Mouse (Mus musculus) retina, adult 2 months (tissue): ENCODE data around the gene Adh1.

Source experiments
- DNase-seq: peaks from one replicate; pipeline ENCODE4 v3.0.0-alpha.2; 2012; ENCODE audit warnings: low read depth, low spot score

The Adh1 gene

DNA sequence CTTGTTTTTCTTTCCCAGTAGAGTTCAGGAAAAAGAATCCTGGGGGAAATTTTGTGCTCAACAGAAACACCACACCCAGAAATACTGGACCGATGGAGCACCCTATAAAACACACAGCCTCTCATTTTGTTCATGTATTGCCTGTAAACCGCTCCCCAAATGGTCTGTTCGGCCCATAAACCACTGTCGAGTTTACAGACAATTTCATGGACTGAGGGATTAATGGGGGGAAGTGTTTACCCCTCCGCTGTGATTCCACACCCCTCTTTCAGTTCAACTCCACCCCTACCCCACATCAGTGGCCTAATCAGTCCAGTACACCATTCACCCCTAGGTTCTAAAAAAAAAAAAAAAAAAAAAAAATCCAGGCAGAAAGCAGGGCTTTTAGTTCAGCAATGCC, 19.8 kb upstream of the Adh1 start:
- DNase-seq, result no peak

DNA sequence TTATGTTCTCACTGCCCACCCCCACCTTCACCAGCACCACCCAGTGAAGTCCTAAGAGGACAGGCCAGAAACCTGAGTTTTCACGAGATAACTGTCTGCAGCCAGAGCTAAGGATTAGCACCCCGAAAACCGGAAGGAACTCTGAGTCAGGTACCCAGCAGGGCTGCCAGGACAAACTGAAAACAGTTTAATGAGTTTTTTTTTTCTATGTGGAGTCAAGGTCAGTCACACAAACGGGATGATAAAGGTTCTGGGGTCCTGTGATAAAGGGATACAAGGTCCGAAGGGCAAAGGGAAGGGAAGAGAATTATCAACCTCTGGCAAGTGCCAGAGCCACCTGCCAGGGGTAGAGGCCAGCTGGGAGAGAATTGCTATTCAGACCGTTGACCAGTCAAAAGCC, 19.4 kb upstream of the Adh1 start:
- no peak for DNase-seq

DNA sequence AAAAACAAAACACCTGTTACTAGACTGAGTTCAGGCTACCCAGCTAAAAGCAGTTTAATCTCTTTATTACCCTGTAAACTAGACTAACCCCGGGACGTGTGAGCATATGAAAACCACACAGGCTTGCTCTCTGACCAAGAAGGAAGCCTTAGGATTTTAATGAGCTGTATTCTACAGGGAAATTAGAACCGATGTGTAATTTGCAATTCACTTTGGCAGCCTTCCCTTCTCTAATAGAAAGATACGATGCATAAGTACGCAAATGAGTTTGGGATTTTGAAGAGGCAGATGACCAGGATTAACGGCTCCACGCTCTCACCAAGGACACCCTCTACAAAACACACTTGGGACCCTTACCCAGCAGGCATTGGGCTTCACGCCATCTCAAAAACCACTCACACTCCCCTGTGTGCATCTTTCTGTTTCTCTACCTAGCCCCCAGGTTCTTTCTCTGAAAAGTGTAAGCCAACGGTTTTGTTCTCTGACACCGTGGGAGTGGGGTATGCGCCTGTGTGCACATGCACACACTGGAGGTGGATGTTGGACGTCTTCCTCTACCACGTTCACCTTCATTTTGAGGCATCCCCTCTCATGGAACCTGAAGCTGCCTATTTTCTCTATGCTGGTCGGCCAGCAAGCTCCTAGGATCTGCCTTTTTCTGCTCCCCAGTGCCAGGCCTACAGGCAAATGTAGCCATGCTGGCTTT, 18.6 kb upstream of the Adh1 start:
- no peak for DNase-seq

DNA sequence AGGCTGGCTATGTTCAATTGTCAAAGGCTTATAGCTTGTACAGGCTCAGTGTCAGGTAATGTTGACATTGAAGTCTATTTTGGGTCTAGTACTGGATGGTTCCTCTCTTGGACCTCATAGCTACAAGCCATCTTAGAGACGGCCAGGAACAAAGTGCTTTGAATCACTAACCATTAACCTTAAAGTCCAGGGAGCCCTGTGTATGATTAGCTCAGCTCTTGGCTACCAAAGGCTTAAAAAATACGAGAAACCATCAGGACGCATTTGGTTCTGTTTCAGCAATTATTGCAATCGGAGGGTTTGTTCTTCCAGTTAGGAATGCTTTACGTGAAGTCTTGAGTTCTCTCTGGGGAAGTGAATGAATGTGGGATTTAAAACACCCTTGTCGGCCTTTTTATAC, 17.9 kb upstream of the Adh1 start:
- DNase-seq, result no peak

DNA sequence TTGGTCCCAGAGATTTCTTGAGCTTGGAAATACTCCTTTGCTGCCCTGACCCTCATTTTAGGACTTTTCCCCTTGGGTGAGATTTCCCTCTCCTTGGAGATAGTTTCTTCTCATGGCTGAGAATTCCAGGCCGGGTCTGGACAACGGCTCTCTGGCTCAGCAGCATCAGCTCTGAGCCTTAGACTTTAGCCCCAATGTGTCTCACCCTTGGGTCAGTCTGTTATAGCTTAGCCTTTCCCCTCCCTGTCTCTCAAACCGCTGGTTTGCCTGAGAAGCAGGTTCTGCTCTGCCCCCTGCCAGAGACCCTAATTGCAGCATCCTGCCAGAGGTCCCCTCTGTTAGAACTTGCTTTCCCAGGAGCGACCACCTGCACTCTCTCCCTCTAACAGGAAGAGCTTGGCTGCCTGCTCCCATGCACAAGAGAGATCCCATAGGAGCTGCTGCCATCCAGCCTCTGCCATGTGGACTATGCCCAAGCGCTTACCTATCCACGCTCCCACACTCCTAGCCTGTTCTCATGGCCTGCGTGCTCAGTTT, 16.4 kb upstream of the Adh1 start:
- no peak for DNase-seq

DNA sequence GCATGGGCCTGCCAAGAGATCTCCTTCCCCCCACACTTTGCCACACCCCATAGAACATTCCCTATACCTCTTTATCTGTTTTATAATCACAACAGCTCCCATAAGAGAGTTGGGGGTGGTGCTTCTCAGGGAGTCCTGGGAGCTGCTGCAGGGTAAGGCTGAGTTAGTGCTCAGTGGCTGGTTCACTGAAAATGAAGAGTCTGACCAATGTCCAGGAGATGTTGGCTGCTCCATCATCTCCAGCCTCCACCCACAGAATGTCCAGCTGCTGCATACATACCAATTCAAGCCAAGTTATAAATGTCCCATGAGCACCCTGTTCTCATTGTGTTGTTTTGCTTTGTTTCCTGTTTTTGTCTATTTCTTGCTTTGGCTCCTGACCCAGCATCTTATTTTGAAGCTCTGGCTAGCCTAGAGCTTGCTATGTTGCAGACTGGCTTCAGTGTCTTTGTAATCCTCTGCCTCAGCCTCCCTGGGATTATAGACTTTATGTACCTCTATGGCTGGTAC, 14.2 kb upstream of the Adh1 start:
- DNase-seq, result no peak

DNA sequence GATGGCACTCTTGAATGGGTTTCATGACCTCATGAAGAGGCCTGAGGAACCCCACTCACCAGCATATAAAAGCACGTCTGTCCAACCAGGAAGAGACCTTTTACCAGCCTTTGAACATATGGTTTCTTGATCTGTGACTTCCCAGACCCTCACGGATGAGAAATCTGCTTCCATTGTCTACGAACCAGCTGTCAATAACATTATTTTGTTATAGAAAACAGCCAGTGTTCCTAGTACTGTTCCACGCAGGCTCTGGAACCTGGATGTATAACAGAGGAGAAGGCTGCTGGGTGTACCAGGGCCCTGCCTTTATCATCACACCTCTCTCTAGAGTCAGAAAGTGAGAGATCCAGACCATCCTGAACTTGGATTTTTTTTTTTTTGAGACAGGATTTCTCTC, 13.6 kb upstream of the Adh1 start:
- DNase-seq, result no peak

DNA sequence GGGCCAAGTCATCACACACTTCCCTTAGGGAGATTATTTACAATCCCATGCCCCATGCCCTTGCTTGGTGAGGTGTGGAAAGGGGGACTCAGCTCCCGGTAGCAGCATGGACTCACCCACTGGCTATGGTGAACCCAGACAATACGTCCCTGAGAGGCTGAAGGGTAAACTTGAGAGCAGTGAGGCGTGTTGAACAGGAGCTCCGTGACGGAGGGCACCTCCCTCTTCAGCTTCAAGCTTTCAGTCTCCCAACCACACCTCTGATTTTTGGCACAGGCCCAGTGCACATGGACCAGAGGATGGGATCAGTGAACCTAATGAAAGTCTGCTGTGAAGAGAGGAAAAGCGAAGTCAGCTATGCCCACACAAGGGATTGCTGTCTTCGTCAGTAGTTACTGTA, 12.8 kb upstream of the Adh1 start:
- no peak for DNase-seq

DNA sequence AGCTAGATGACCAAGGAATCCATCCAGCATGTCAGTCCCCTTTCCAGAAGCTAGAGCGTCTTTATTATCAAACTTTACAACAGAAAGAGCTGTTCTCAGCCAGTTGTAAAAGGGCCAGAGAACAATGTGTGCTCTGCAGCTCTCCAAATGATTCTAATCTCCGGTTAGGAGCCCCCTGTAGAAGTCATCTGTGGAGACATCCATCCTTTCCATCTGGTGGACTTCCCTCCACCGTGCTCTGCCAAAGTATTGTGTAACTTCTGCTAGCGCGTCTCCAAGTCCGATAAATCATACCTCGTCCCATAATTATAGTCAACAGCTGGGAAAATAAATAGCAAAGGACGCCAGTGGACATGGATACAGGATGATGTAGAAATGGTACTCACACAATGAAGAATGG, 12.0 kb upstream of the Adh1 start:
- no peak for DNase-seq

DNA sequence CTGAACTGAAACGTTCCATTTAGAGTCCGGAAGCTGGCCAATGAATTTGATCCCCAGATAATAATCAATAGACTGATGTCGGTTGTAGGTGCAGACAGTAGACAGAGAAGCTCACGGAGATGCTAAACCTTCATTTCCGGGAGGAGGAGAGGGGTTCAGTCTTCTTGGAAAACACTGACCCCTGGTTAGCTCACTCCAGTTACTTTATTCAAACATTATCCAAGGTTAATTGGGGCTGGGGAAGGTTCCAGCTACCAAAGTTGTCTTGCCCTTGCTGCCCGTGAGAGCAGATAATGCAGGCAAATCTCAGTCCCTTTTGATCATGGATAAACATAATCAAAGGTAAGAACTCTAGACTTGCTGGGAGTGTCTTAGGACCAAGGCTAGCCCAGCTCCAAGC, 9.6 kb upstream of the Adh1 start:
- no peak for DNase-seq

DNA sequence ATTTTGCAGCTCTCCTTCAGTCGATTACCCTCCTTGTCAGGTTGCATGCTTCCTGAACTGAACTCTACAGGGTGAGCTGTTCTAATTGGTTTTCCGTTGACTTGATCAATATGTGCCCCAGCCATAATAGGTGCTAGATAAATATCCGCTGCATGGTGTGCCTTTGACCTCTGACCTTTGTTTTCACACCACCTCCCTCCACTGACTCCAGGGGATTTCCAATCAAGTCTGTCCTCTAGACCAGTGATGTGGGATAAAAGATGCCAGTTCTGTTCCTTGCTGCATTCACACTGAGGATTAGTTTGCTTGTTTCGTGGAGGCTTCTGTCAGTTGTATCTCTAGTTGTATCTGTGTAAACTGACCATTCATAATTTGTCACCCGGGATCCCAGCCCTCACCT, 6.6 kb upstream of the Adh1 start:
- no peak for DNase-seq

DNA sequence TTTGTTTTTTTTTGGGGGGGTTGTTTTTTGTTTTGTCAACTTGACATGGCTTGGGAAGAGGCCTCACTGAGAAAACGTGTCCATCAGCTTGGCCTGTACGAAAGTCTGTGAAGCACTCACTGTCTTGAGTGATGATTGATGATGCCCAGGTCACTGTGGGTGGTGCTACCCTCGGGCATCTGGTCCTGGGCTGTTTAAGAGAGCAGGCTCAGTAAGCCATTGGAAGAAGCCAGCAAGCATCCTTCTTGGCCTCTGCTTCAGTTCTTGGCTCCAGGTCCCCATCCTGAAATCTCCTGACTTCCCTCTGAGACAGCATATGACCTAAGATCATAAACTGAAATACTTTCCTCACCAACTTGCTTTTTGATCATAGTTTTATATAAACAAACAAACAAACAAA, 5.4 kb upstream of the Adh1 start:
- DNase-seq, result no peak

DNA sequence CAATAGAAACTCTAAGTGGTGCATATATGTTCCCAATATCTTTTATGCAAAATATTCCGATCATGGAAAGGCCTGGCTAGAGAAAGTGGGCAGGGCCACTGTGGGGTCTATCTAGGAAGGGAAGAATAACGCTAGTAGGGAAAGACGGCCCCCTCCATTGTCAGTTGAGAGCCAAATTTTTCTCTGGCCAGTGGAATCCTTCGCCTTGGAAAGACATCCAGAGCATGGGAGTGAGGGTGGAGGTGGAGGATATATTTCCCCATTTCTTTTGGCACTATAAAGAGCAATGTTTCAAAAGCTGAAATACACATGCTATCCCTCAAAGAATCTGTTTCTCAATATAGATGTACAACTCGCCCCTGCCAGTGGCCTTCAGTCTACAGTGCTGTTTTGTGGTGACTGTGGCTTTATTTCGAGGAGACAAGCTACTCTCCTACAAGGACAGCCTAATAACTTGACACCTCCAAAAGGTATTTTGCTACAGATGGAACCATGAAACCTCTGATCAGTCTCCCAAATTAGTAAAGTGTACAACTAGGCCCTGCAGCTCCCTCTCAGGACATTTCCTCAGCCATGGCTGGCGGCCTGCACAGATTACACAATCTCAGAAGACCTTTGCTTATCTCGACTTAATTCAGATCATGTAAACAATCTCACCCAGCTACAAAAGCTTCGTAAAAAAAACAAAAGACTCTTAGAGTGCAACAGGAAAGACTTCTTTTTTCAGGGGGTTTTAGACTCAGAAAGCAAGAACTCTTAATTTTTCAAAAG, 4.8 kb upstream of the Adh1 start:
- no peak for DNase-seq

DNA sequence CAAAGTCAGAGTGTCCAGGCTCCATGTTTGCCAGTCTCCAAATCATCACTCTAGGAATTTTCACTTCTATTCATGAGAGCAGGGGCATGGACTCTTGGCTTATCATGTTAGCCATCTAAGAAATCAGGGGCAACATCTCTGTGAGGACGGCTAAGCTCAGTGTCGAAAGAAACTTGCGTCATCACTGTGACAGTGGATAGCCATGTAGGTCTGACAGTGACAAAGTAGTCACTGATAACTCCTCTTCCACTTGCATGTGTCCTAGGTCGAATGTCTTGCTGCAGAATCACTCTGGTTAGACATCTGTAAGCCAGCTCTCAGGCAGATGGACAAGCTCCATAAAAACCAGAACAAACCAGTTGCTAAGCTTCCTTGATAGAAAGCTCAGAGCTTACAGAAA, 1.8 kb downstream of the Adh1 start:
- no peak for DNase-seq

DNA sequence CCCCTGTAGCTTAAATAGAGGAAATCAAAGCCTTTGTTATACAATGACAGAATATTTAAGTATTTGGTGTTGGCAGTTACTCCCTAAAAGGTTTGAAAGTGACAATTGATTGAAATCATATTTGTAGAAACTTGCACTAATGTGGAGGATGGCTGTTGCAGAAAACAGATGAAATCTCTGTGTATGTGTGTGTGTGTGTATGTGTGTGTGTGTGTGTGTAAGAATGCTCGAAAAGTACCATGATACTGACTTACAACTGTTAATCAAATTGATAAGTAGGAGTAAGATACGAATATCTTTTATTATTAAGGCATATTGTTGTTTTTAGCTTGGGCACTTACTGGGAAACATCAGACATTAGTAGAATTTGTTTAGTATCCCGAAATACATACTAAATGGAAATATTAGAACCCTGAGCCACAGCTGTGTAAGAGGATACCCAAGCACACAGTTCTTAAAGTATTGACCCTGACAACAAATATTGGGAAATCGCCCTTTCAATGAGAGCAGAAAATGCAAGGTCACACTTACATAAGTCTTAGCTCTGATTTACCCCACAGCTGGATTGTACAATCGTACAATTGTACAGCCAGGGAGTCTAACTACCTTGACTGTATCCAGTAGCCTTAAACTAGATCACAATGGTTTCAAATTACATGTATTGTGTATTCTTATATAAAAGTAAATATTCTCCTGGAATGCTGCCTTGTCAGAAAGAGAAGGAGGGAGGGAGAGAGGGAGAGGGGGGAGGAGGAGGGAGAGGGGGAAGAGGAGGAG, 2.6 kb downstream of the Adh1 start:
- DNase-seq, result no peak

DNA sequence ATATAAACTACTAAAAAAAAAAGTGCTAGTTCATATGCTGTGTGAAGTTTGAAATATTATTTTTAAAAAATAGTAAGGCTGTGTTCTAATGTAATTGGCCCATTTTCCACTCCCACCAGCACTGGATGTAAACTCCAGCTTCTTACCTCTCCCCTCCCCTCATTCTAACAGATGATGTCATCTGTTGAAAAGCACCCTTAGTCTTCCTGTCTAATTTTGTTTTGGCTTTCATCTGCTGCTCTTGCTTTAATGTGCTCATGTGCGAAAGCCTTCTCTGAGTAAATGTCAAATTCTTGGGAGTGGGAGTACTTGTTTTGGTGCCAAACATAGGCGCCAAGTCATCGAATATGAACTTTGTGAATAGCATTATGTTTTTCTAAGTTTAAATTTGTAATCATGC, 3.9 kb downstream of the Adh1 start:
- no peak for DNase-seq

DNA sequence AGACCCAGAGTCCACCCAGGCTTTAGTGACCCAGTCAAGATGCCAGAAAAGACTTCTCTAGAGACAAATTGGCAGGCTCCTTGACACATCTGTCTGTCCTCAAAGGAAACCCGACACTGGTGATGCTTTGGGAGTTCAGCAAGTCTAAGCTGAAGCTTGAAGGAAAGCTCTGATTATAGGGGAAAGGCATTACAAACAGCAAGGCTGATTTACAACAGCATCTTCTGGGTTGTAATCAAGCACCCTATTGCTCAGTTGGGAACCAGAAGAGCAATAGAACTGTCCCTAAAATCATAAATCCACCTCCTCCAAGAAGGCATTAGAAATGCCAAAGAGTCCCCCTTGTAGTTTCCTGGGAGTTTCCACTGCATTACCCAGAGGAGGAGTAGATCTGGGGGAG, 9.7 kb downstream of the Adh1 start:
- DNase-seq, result no peak

DNA sequence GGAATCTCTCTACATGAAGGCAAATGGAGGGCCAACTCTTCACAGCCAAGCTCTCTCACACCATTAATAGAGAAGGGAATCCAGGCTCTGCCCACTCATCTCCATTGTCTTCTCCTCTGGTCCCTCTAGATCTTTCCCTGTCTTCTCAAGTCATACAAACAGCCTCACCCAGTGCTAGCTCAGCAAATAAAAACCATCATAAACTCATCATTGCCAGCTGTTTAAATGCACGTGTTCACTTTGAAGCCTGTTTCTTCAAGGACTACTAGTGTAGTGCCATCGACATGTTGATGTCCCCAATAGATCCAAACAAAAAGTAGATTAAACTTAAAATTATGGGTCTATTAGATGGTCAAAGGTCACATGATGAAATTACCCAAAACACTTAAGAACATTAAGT, 10.5 kb downstream of the Adh1 start:
- no peak for DNase-seq

DNA sequence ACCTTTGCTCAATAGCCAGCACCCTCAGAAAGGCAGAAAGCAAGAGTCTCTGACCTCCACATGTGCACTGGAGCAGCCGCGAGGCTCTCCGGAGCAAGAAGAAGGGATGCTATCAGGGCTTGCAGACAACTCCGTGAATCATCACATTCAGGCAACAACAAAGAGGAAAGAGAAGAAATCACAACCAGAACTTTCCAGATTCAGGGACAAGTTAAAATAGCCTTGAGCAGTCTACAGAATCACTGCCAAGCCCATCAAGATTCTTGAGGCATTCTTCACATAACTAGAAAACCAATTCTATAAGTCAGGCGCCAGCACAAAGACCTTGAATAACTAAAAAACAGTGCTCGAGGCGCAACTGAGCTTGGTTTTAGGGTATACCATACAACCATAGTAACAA, 12.3 kb downstream of the Adh1 start:
- DNase-seq, result no peak

DNA sequence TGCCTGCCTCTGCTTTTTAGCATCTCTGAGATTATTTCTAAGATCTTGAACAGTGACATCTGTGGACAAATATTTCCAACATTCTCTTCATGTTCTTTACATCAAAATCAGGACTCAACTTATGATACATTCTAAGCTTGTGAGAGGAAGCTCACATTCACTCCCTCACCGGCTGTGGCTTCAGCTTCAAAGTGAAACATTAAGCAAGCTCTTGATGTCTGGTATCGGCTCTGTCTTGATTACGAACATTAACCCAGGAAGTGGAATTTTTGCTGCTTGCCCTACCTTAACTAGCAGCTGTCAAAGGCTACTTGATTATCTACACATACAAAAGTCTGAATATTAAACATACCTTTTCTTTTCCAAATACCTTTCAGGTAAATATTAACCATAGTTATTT, 14.3 kb downstream of the Adh1 start:
- DNase-seq, result no peak

DNA sequence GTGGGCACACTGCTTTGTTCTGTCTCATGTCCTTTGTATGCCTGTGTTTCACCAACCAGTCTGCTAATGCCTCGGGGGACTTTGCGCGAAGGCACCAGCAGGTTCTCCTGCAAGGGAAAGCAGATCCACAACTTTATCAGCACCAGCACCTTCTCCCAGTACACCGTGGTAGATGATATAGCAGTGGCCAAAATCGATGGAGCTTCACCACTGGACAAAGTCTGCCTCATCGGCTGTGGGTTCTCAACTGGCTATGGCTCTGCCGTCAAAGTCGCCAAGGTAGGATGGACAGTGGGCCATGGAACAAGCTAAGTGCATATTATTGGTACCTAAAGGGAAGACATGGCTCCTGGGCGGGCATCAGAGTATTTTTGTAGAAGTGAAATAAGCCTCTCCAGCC, 21.8 kb downstream of the Adh1 start:
- DNase-seq, result no peak

DNA sequence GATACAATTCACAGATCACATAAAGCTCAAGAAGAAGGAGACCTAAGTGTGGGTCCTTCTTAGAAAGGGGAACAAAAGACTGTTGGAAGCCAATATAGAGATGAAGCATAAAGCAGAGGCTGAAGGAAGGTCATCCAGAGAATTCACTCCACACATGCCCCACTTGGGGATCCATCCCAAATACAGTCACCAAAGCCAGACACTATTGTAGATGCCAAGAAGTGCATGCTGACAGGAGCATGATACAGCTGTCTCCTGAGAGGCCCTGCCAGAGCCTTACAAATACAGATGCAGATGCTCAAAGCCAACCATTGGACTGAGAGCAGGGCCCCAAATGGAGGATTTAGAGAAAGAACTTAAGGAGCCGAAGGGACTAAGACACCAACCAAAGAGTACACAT, 23.0 kb downstream of the Adh1 start:
- DNase-seq, result no peak
